Mouse (Mus musculus) midbrain, embryonic 14.5 days (tissue): Measurements from ENCODE around the gene Mfsd4a. TPM values are rescaled to one million over a fixed set of nuclear protein-coding genes. Genes with fewer than 3 reads are reported as not detected.

ENCODE experiments used
- ATAC-seq: fragments of 200-750 bp; cut with Nextera tagmentation; 2 replicates; pipeline ENCODE4 v1.8.0; 2017; ENCODE audit warnings: moderate number of reproducible peaks, moderate library complexity; ENCODE audit not compliant: low FRiP score, low TSS enrichment
- DNase-seq: peaks from one replicate; pipeline ENCODE4 v3.0.0-alpha.2; 2015
- H3K27ac ChIP-seq: fragments of 300-500 bp; sonication (generic); replicated peaks from 2 replicates; pipeline ENCODE4 v1.5.1; 2014; ENCODE audit warnings: mild to moderate bottlenecking, low read depth, low read length, moderate library complexity
- H3K27me3 ChIP-seq: fragments of 300-500 bp; sonication (generic); 2 replicates; pipeline ENCODE4 v1.6.1; 2014; ENCODE audit warnings: low read length, control low read depth, mixed read lengths; ENCODE audit not compliant: control insufficient read depth, insufficient read depth
- H3K36me3 ChIP-seq: fragments of 300-500 bp; sonication (generic); 2 replicates; pipeline ENCODE4 v1.6.1; 2014; ENCODE audit warnings: low read length, control low read depth; ENCODE audit not compliant: control insufficient read depth, insufficient read depth
- H3K4me1 ChIP-seq: fragments of 300-500 bp; sonication (generic); 2 replicates; pipeline ENCODE4 v1.6.1; 2014; ENCODE audit warnings: mild to moderate bottlenecking, antibody characterized with exemption, low read length, control low read depth; ENCODE audit not compliant: control insufficient read depth, insufficient read depth
- H3K4me2 ChIP-seq: fragments of 300-500 bp; sonication (generic); 2 replicates; pipeline ENCODE4 v1.6.1; 2014; ENCODE audit warnings: mild to moderate bottlenecking, low read length, moderate library complexity
- H3K4me3 ChIP-seq: fragments of 300-500 bp; sonication (generic); replicated peaks from 2 replicates; pipeline ENCODE4 v1.5.1; 2014; ENCODE audit warnings: low read depth, low read length
- H3K9ac ChIP-seq: fragments of 300-500 bp; sonication (generic); replicated peaks from 2 replicates; pipeline ENCODE4 v1.6.1; 2014; ENCODE audit warnings: mild to moderate bottlenecking, low read length, moderate library complexity
- H3K9me3 ChIP-seq: fragments of 300-500 bp; sonication (generic); 2 replicates; pipeline ENCODE4 v1.6.1; 2016; ENCODE audit warnings: low read length, control low read depth, mixed read lengths; ENCODE audit not compliant: control insufficient read depth
- WGBS: fragments of 180-500 bp; shearing (Covaris S2); extraction: QIAGEN DNeasy Blood & Tissue Kit; methylation state at CpG from one replicate; pipeline ENCODE4 v1.1.7; 2014; 5-methylcytosine and 5-hydroxymethylcytosine counted together
- polyA plus RNA-seq: library from polyadenylated mRNA; unstranded; fragments of >200 nt; fragmentation: Nextera tagmentation; extraction: Ambion mirVana; gene quantifications from 2 replicates; pipeline ENCODE4 v1.2.1, GENCODE M21; 2014

Mfsd4a gene
- polyA plus RNA-seq, 1 experiment from 2014 or later, result 10.2 TPM

GRCm38 (mm10) chr1:132019876-132020275, 48.0 kb downstream of the Mfsd4a start:
- no peak for DNase-seq
- Histone ChIP-seq H3K27ac (no peak overlapping the region), H3K4me2 (no peak overlapping the region), H3K27me3 (no peaks in the 10 kb centered on the region), H3K4me3 (no peak overlapping the region), H3K9me3 (no peaks in the 10 kb centered on the region), H3K9ac (no peak overlapping the region), H3K36me3 (peaks cover 82% of the 10 kb centered on the region), H3K4me1 (no peaks in the 10 kb centered on the region)
- no peak for ATAC-seq
- WGBS, result 97% methylated on average over 7 of the region's 7 CpGs

- ATAC-seq, result no peak
- 87% methylated on average over 1 of the region's 1 CpGs for WGBS
- no peak overlapping the region for H3K4me2 ChIP-seq
These were observed 51.2 kb downstream of the Mfsd4a start for GRCm38 (mm10) chr1:132016691-132017090.

GRCm38 (mm10) chr1:132014800-132015199, 53.1 kb downstream of the Mfsd4a start:
- Histone ChIP-seq H3K4me2 (no peak overlapping the region), H3K9me3 (no peaks in the 10 kb centered on the region), H3K4me3 (no peak overlapping the region), H3K4me1 (no peaks in the 10 kb centered on the region), H3K27ac (no peak overlapping the region), H3K9ac (no peak overlapping the region), H3K36me3 (peaks cover 38% of the 10 kb centered on the region), H3K27me3 (no peaks in the 10 kb centered on the region)
- ATAC-seq (no peak), DNase-seq (no peak)
- 94% methylated on average over 1 of the region's 1 CpGs for WGBS

More at GRCm38 (mm10) chr1:132016691-132017090, 51.2 kb downstream of the Mfsd4a start:
- H3K4me1 ChIP-seq, result no peaks in the 10 kb centered on the region
- H3K9me3 ChIP-seq, result no peaks in the 10 kb centered on the region
- H3K36me3 ChIP-seq, result peaks cover 55% of the 10 kb centered on the region
- no peak overlapping the region for H3K9ac ChIP-seq
- no peak overlapping the region for H3K27ac ChIP-seq
- no peaks in the 10 kb centered on the region for H3K27me3 ChIP-seq
- DNase-seq, result no peak
- H3K4me3 ChIP-seq, result no peak overlapping the region

- no peak for DNase-seq
- Histone ChIP-seq H3K36me3 (peaks cover 19% of the 10 kb centered on the region), H3K4me2 (no peak overlapping the region), H3K4me1 (peaks cover 12% of the 10 kb centered on the region), H3K4me3 (no peak overlapping the region), H3K27ac (no peak overlapping the region), H3K27me3 (no peaks in the 10 kb centered on the region), H3K9ac (no peak overlapping the region), H3K9me3 (no peaks in the 10 kb centered on the region)
- 85% methylated on average over 8 of the region's 8 CpGs for WGBS
- ATAC-seq, result no peak
These were observed 55.0 kb downstream of the Mfsd4a start for GRCm38 (mm10) chr1:132012861-132013260.

- DNase-seq (no peak), ATAC-seq (no peak)
- WGBS, result 87% methylated on average over 2 of the region's 2 CpGs
- Histone ChIP-seq H3K4me1 (peaks cover 14% of the 10 kb centered on the region), H3K4me2 (no peak overlapping the region), H3K9ac (no peak overlapping the region), H3K9me3 (no peaks in the 10 kb centered on the region), H3K36me3 (0 out of 2 replicates have a peak, but pooled peaks cover 11% of the 10 kb centered on the region), H3K27me3 (no peaks in the 10 kb centered on the region), H3K4me3 (no peak overlapping the region), H3K27ac (no peak overlapping the region)
These were observed 56.1 kb downstream of the Mfsd4a start for GRCm38 (mm10) chr1:132011785-132012184.

- Histone ChIP-seq H3K27ac (no peak overlapping the region), H3K4me2 (no peak overlapping the region), H3K9me3 (no peaks in the 10 kb centered on the region), H3K36me3 (0 out of 2 replicates have a peak, but pooled peaks cover 10% of the 10 kb centered on the region), H3K27me3 (no peaks in the 10 kb centered on the region), H3K4me3 (no peak overlapping the region), H3K4me1 (peaks cover 17% of the 10 kb centered on the region), H3K9ac (no peak overlapping the region)
- no peak for DNase-seq
- ATAC-seq, result no peak
- 92% methylated on average over 17 of the region's 17 CpGs for WGBS
These were observed 57.0 kb downstream of the Mfsd4a start for GRCm38 (mm10) chr1:132010632-132011501.

GRCm38 (mm10) chr1:132008881-132009644, 58.8 kb downstream of the Mfsd4a start:
- peak overlapping the region; percentile 91; the same call in 1 of the 2 replicates for H3K9ac ChIP-seq
- peak overlapping the region; percentile 84 for H3K4me3 ChIP-seq
- peaks cover 17% of the 10 kb centered on the region for H3K4me1 ChIP-seq
- peak overlapping the region; percentile 82 for H3K4me2 ChIP-seq
- H3K27me3 ChIP-seq, result no peaks in the 10 kb centered on the region
- ATAC-seq, result no peak
- H3K27ac ChIP-seq, result no peak overlapping the region
- H3K36me3 ChIP-seq, result no peaks in the 10 kb centered on the region
- no peaks in the 10 kb centered on the region for H3K9me3 ChIP-seq
- peak; percentile 6 for DNase-seq
- 38% methylated on average over 8 of the region's 8 CpGs for WGBS

- ATAC-seq (peak; percentile 92), DNase-seq (peak; percentile 92)
- Histone ChIP-seq H3K4me3 (peak overlapping the region; percentile 84), H3K27ac (peak overlapping the region; percentile 98), H3K4me1 (peaks cover 17% of the 10 kb centered on the region), H3K27me3 (no peaks in the 10 kb centered on the region), H3K9ac (peak overlapping the region; percentile 91), H3K9me3 (no peaks in the 10 kb centered on the region), H3K36me3 (no peaks in the 10 kb centered on the region), H3K4me2 (peak overlapping the region; percentile 82)
- WGBS, result under 1% methylated on average over 70 of the region's 72 CpGs
These were observed 59.7 kb downstream of the Mfsd4a start for GRCm38 (mm10) chr1:132007828-132008827.
